Mouse (Mus musculus): ENCODE measurements at regions not wholly inside any gene's neighbourhood (a gene's known extent, or its start where the extent isn't known, plus 50 kb on each side); places are given as distances from the start of the nearest gene placed in this dataset.

- H3K27ac ChIP-seq (ENCODE audit: insufficient read depth, low read depth, low read length) = no peak overlapping the region
- H3K4me3 ChIP-seq (ENCODE audit: insufficient read depth, low read depth, low read length) = no peak overlapping the region
- DNase-seq = no peak
- no peaks in the 10 kb centered on the region for H3K4me1 ChIP-seq (ENCODE audit: control insufficient read depth, insufficient read depth, low read length)
- H3K27me3 ChIP-seq (replicated peaks; ENCODE audit: control insufficient read depth, insufficient read depth, low read length) = no peaks in the 10 kb centered on the region
- H3K36me3 ChIP-seq (ENCODE audit: control insufficient read depth, insufficient read depth, low read length) = no peaks in the 10 kb centered on the region
- TF ChIP-seq CTCF (conservative IDR thresholded peaks at IDR 0.05; ENCODE audit: insufficient read depth, insufficient read length, low read depth, low read length) = no peak
- TF ChIP-seq POLR2A (IDR thresholded peaks at IDR 0.05; ENCODE audit: low read depth, low read length) = no peak
- WGBS = 74% methylated on average over 9 of the region's 9 CpGs
These were observed 419.9 kb upstream of the Mctp2 start for GRCm38 (mm10) chr7:72726214-72726854.

- H3K4me3 ChIP-seq (ENCODE audit: insufficient read depth, low read depth, low read length) = no peak overlapping the region
- no peak for TF ChIP-seq POLR2A (IDR thresholded peaks at IDR 0.05; ENCODE audit: low read depth, low read length)
- no peak for TF ChIP-seq CTCF (conservative IDR thresholded peaks at IDR 0.05; ENCODE audit: insufficient read depth, insufficient read length, low read depth, low read length)
- H3K4me1 ChIP-seq (ENCODE audit: control insufficient read depth, insufficient read depth, low read length) = no peaks in the 10 kb centered on the region
- 79% methylated on average over 8 of the region's 8 CpGs for WGBS
- no peaks in the 10 kb centered on the region for H3K36me3 ChIP-seq (ENCODE audit: control insufficient read depth, insufficient read depth, low read length)
- no peaks in the 10 kb centered on the region for H3K27me3 ChIP-seq (replicated peaks; ENCODE audit: control insufficient read depth, insufficient read depth, low read length)
- DNase-seq = no peak
- no peak overlapping the region for H3K27ac ChIP-seq (ENCODE audit: insufficient read depth, low read depth, low read length)
These were observed 431.4 kb upstream of the Mctp2 start for GRCm38 (mm10) chr7:72737792-72738191.

GRCm38 (mm10) chr7:72738324-72738944 lies 432.0 kb upstream of the Mctp2 start:
- H3K4me1 ChIP-seq (ENCODE audit: control insufficient read depth, insufficient read depth, low read length) = no peaks in the 10 kb centered on the region
- DNase-seq = no peak
- H3K36me3 ChIP-seq (ENCODE audit: control insufficient read depth, insufficient read depth, low read length) = no peaks in the 10 kb centered on the region
- H3K27ac ChIP-seq (ENCODE audit: insufficient read depth, low read depth, low read length) = no peak overlapping the region
- no peak overlapping the region for H3K4me3 ChIP-seq (ENCODE audit: insufficient read depth, low read depth, low read length)
- 54% methylated on average over 13 of the region's 13 CpGs for WGBS
- TF ChIP-seq CTCF (conservative IDR thresholded peaks at IDR 0.05; ENCODE audit: insufficient read depth, insufficient read length, low read depth, low read length) = no peak
- no peak for TF ChIP-seq POLR2A (IDR thresholded peaks at IDR 0.05; ENCODE audit: low read depth, low read length)
- no peaks in the 10 kb centered on the region for H3K27me3 ChIP-seq (replicated peaks; ENCODE audit: control insufficient read depth, insufficient read depth, low read length)

- WGBS = 81% methylated on average over 2 of the region's 2 CpGs
These were observed 436.0 kb upstream of the Mctp2 start for GRCm38 (mm10) chr7:72742376-72742775.

GRCm38 (mm10) chr7:72751501-72751917 lies 445.1 kb upstream of the Mctp2 start:
- Histone ChIP-seq H3K27me3 (replicated peaks; ENCODE audit: control insufficient read depth, insufficient read depth, low read length) (no peaks in the 10 kb centered on the region), H3K27ac (ENCODE audit: insufficient read depth, low read depth, low read length) (no peak overlapping the region), H3K4me3 (ENCODE audit: insufficient read depth, low read depth, low read length) (no peak overlapping the region), H3K4me1 (ENCODE audit: control insufficient read depth, insufficient read depth, low read length) (no peaks in the 10 kb centered on the region), H3K36me3 (ENCODE audit: control insufficient read depth, insufficient read depth, low read length) (no peaks in the 10 kb centered on the region)
- no peak for DNase-seq
- TF ChIP-seq CTCF (conservative IDR thresholded peaks at IDR 0.05; ENCODE audit: insufficient read depth, insufficient read length, low read depth, low read length) (no peak), POLR2A (IDR thresholded peaks at IDR 0.05; ENCODE audit: low read depth, low read length) (no peak)
- WGBS = 26% methylated on average over 10 of the region's 10 CpGs

More at GRCm38 (mm10) chr7:72742376-72742775, 436.0 kb upstream of the Mctp2 start:
- no peaks in the 10 kb centered on the region for H3K27me3 ChIP-seq (replicated peaks; ENCODE audit: control insufficient read depth, insufficient read depth, low read length)
- no peak for DNase-seq
- no peak overlapping the region for H3K27ac ChIP-seq (ENCODE audit: insufficient read depth, low read depth, low read length)
- TF ChIP-seq POLR2A (IDR thresholded peaks at IDR 0.05; ENCODE audit: low read depth, low read length) = no peak
- TF ChIP-seq CTCF (conservative IDR thresholded peaks at IDR 0.05; ENCODE audit: insufficient read depth, insufficient read length, low read depth, low read length) = no peak
- no peaks in the 10 kb centered on the region for H3K36me3 ChIP-seq (ENCODE audit: control insufficient read depth, insufficient read depth, low read length)
- H3K4me3 ChIP-seq (ENCODE audit: insufficient read depth, low read depth, low read length) = no peak overlapping the region
- no peaks in the 10 kb centered on the region for H3K4me1 ChIP-seq (ENCODE audit: control insufficient read depth, insufficient read depth, low read length)

- TF ChIP-seq CTCF (conservative IDR thresholded peaks at IDR 0.05; ENCODE audit: insufficient read depth, insufficient read length, low read depth, low read length) = no peak
- no peak for TF ChIP-seq POLR2A (IDR thresholded peaks at IDR 0.05; ENCODE audit: low read depth, low read length)
- H3K4me3 ChIP-seq (ENCODE audit: insufficient read depth, low read depth, low read length) = no peak overlapping the region
- no peaks in the 10 kb centered on the region for H3K4me1 ChIP-seq (ENCODE audit: control insufficient read depth, insufficient read depth, low read length)
- no peaks in the 10 kb centered on the region for H3K27me3 ChIP-seq (replicated peaks; ENCODE audit: control insufficient read depth, insufficient read depth, low read length)
- 70% methylated on average over 3 of the region's 3 CpGs for WGBS
- no peaks in the 10 kb centered on the region for H3K36me3 ChIP-seq (ENCODE audit: control insufficient read depth, insufficient read depth, low read length)
- H3K27ac ChIP-seq (ENCODE audit: insufficient read depth, low read depth, low read length) = no peak overlapping the region
- no peak for DNase-seq
These were observed 446.7 kb upstream of the Mctp2 start for GRCm38 (mm10) chr7:72753053-72753559.

- TF ChIP-seq POLR2A (IDR thresholded peaks at IDR 0.05; ENCODE audit: low read depth, low read length) (no peak), CTCF (conservative IDR thresholded peaks at IDR 0.05; ENCODE audit: insufficient read depth, insufficient read length, low read depth, low read length) (no peak)
- Histone ChIP-seq H3K27ac (ENCODE audit: insufficient read depth, low read depth, low read length) (no peak overlapping the region), H3K4me3 (ENCODE audit: insufficient read depth, low read depth, low read length) (no peak overlapping the region), H3K27me3 (replicated peaks; ENCODE audit: control insufficient read depth, insufficient read depth, low read length) (no peaks in the 10 kb centered on the region; the same call in 1 of the 2 replicates), H3K4me1 (ENCODE audit: control insufficient read depth, insufficient read depth, low read length) (no peaks in the 10 kb centered on the region), H3K36me3 (ENCODE audit: control insufficient read depth, insufficient read depth, low read length) (no peaks in the 10 kb centered on the region)
- 48% methylated on average over 1 of the region's 1 CpGs for WGBS
- DNase-seq = no peak
These were observed 456.3 kb upstream of the Mctp2 start for GRCm38 (mm10) chr7:72762711-72763110.

All from kidney, adult 2 months (tissue).